Mouse (Mus musculus): Measurements from ENCODE around the gene Galnt18. TPM values are rescaled to one million over a fixed set of nuclear protein-coding genes. Genes with fewer than 3 reads are reported as not detected.

Gene Galnt18
- total and polyA plus RNA-seq, 2 experiments from 2014 or later = 16.5 to 27.1 TPM

- TF ChIP-seq CTCF (IDR thresholded peaks at IDR 0.05; ENCODE audit: low read depth) (no peak), EP300 (IDR thresholded peaks at IDR 0.05; ENCODE audit: low read depth) (no peak)
- Histone ChIP-seq H3K27me3 (ENCODE audit: control insufficient read depth, insufficient read depth, low read length) (no peaks in the 10 kb centered on the region), H3K27ac (ENCODE audit: low read depth) (no peak overlapping the region), H3K36me3 (replicated peaks; ENCODE audit: control insufficient read depth, insufficient read depth, low read length) (no peaks in the 10 kb centered on the region), H3K4me2 (ENCODE audit: low read depth, low read length) (no peak overlapping the region), H3K9ac (replicated peaks; ENCODE audit: low read depth, low read length) (no peak overlapping the region), H3K4me3 (ENCODE audit: low read depth, low read length) (no peak overlapping the region), H3K4me1 (ENCODE audit: control insufficient read depth, insufficient read depth) (0 out of 2 replicates have a peak, but pooled peaks cover 8% of the 10 kb centered on the region), H3K9me3 (replicated peaks; ENCODE audit: control insufficient read depth, low read length) (no peaks in the 10 kb centered on the region)
- DNase-seq (ENCODE audit: low spot score) = no peak
- ATAC-seq (ENCODE audit: insufficient read depth, low read depth) = no peak
- 86% methylated on average over 1 of the region's 1 CpGs for WGBS
Measured at GRCm38 (mm10) chr7:111520881-111521280, 258.9 kb downstream of the Galnt18 start.

- Histone ChIP-seq H3K4me3 (ENCODE audit: low read depth, low read length) (no peak overlapping the region), H3K27me3 (ENCODE audit: control insufficient read depth, insufficient read depth, low read length) (no peaks in the 10 kb centered on the region), H3K36me3 (replicated peaks; ENCODE audit: control insufficient read depth, insufficient read depth, low read length) (no peaks in the 10 kb centered on the region), H3K4me2 (ENCODE audit: low read depth, low read length) (no peak overlapping the region), H3K9me3 (replicated peaks; ENCODE audit: control insufficient read depth, low read length) (no peaks in the 10 kb centered on the region), H3K27ac (ENCODE audit: low read depth) (0 out of 2 replicates have a peak overlapping the region, but pooled peaks have one; percentile 8), H3K4me1 (ENCODE audit: control insufficient read depth, insufficient read depth) (0 out of 2 replicates have a peak, but pooled peaks cover 8% of the 10 kb centered on the region), H3K9ac (replicated peaks; ENCODE audit: low read depth, low read length) (no peak overlapping the region)
- peak; percentile 69; the same call in 1 of the 2 replicates for ATAC-seq (ENCODE audit: insufficient read depth, low read depth)
- TF ChIP-seq EP300 (IDR thresholded peaks at IDR 0.05; ENCODE audit: low read depth) (no peak), CTCF (IDR thresholded peaks at IDR 0.05; ENCODE audit: low read depth) (no peak)
- 37% methylated on average over 8 of the region's 8 CpGs for WGBS
- DNase-seq (ENCODE audit: low spot score) = peak; percentile 32
Measured at GRCm38 (mm10) chr7:111518581-111519242, 261.1 kb downstream of the Galnt18 start.

GRCm38 (mm10) chr7:111516882-111517281 is 262.9 kb downstream of the Galnt18 start:
- no peaks in the 10 kb centered on the region for H3K9me3 ChIP-seq (replicated peaks; ENCODE audit: control insufficient read depth, low read length)
- TF ChIP-seq CTCF (IDR thresholded peaks at IDR 0.05; ENCODE audit: low read depth) (no peak), EP300 (IDR thresholded peaks at IDR 0.05; ENCODE audit: low read depth) (no peak)
- 66% methylated on average over 1 of the region's 1 CpGs for WGBS
- H3K4me3 ChIP-seq (ENCODE audit: low read depth, low read length) = no peak overlapping the region
- no peak for DNase-seq (ENCODE audit: low spot score)
- H3K4me2 ChIP-seq (ENCODE audit: low read depth, low read length) = no peak overlapping the region
- peaks cover 6% of the 10 kb centered on the region; the same call in 1 of the 2 replicates for H3K36me3 ChIP-seq (replicated peaks; ENCODE audit: control insufficient read depth, insufficient read depth, low read length)
- H3K9ac ChIP-seq (replicated peaks; ENCODE audit: low read depth, low read length) = no peak overlapping the region
- H3K4me1 ChIP-seq (ENCODE audit: control insufficient read depth, insufficient read depth) = 0 out of 2 replicates have a peak, but pooled peaks cover 8% of the 10 kb centered on the region
- H3K27ac ChIP-seq (ENCODE audit: low read depth) = no peak overlapping the region
- no peaks in the 10 kb centered on the region for H3K27me3 ChIP-seq (ENCODE audit: control insufficient read depth, insufficient read depth, low read length)
- no peak for ATAC-seq (ENCODE audit: insufficient read depth, low read depth)

- Histone ChIP-seq H3K4me1 (ENCODE audit: control insufficient read depth, insufficient read depth) (0 out of 2 replicates have a peak, but pooled peaks cover 8% of the 10 kb centered on the region), H3K27me3 (ENCODE audit: control insufficient read depth, insufficient read depth, low read length) (no peaks in the 10 kb centered on the region), H3K36me3 (replicated peaks; ENCODE audit: control insufficient read depth, insufficient read depth, low read length) (peaks cover 11% of the 10 kb centered on the region; the same call in 1 of the 2 replicates), H3K4me3 (ENCODE audit: low read depth, low read length) (no peak overlapping the region), H3K9ac (replicated peaks; ENCODE audit: low read depth, low read length) (no peak overlapping the region), H3K4me2 (ENCODE audit: low read depth, low read length) (no peak overlapping the region), H3K9me3 (replicated peaks; ENCODE audit: control insufficient read depth, low read length) (no peaks in the 10 kb centered on the region), H3K27ac (ENCODE audit: low read depth) (no peak overlapping the region)
- WGBS = 83% methylated on average over 2 of the region's 2 CpGs
- TF ChIP-seq EP300 (IDR thresholded peaks at IDR 0.05; ENCODE audit: low read depth) (no peak), CTCF (IDR thresholded peaks at IDR 0.05; ENCODE audit: low read depth) (no peak)
- no peak for ATAC-seq (ENCODE audit: insufficient read depth, low read depth)
- no peak for DNase-seq (ENCODE audit: low spot score)
Measured at GRCm38 (mm10) chr7:111515471-111515870, 264.3 kb downstream of the Galnt18 start.

- WGBS = 75% methylated on average over 2 of the region's 2 CpGs
- H3K36me3 ChIP-seq (replicated peaks; ENCODE audit: control insufficient read depth, insufficient read depth, low read length) = peaks cover 19% of the 10 kb centered on the region
- H3K4me1 ChIP-seq (ENCODE audit: control insufficient read depth, insufficient read depth) = no peaks in the 10 kb centered on the region
- no peak overlapping the region for H3K9ac ChIP-seq (replicated peaks; ENCODE audit: low read depth, low read length)
- no peak for TF ChIP-seq EP300 (IDR thresholded peaks at IDR 0.05; ENCODE audit: low read depth)
- no peak for TF ChIP-seq CTCF (IDR thresholded peaks at IDR 0.05; ENCODE audit: low read depth)
- DNase-seq (ENCODE audit: low spot score) (no peak), ATAC-seq (ENCODE audit: insufficient read depth, low read depth) (no peak)
- H3K9me3 ChIP-seq (replicated peaks; ENCODE audit: control insufficient read depth, low read length) = no peaks in the 10 kb centered on the region
- no peak overlapping the region for H3K4me3 ChIP-seq (ENCODE audit: low read depth, low read length)
- H3K4me2 ChIP-seq (ENCODE audit: low read depth, low read length) = no peak overlapping the region
- H3K27me3 ChIP-seq (ENCODE audit: control insufficient read depth, insufficient read depth, low read length) = no peaks in the 10 kb centered on the region
- no peak overlapping the region for H3K27ac ChIP-seq (ENCODE audit: low read depth)
Measured at GRCm38 (mm10) chr7:111509167-111509854, 270.5 kb downstream of the Galnt18 start.
